Mouse (Mus musculus) ovary, adult 18-20 months (tissue): ENCODE results near the gene Pus1.
A peak's percentile ranks its signal among the peaks of the same experiment; 100 is the strongest.

Experiments
- DNase-seq: peaks from one replicate; pipeline ENCODE4 v3.0.0; 2022; ENCODE audit warnings: low spot score, mixed read lengths

Pus1 gene

GRCm38 (mm10) chr5:110779998-110780760, at the start of gene Pus1:
TSS of gene Pus1 (minus strand) at chr5:110780659.
- peak; percentile 86 for DNase-seq

GRCm38 (mm10) chr5:110827576-110827975, 47.1 kb upstream of the Pus1 start:
- no peak for DNase-seq

- DNase-seq: no peak
These were observed 46.5 kb upstream of the Pus1 start for GRCm38 (mm10) chr5:110826781-110827495.

- no peak for DNase-seq
These were observed 44.0 kb upstream of the Pus1 start for GRCm38 (mm10) chr5:110824421-110824820.

GRCm38 (mm10) chr5:110809667-110810325, 29.3 kb upstream of the Pus1 start, which contains the start of gene Ulk1:
TSS of gene Ulk1 (minus strand) at chr5:110810097.
- peak; percentile 99 for DNase-seq

GRCm38 (mm10) chr5:110808821-110809666, 28.6 kb upstream of the Pus1 start:
- DNase-seq: no peak

GRCm38 (mm10) chr5:110808061-110808631, 27.7 kb upstream of the Pus1 start:
- DNase-seq: peak; percentile 74

- DNase-seq: no peak
These were observed 27.0 kb upstream of the Pus1 start for GRCm38 (mm10) chr5:110807453-110807852.

- no peak for DNase-seq
These were observed 26.2 kb upstream of the Pus1 start for GRCm38 (mm10) chr5:110806676-110807075.

- no peak for DNase-seq
These were observed 25.7 kb upstream of the Pus1 start for GRCm38 (mm10) chr5:110806154-110806553.

GRCm38 (mm10) chr5:110804012-110804743, 23.7 kb upstream of the Pus1 start:
- no peak for DNase-seq

- DNase-seq: no peak
These were observed 22.4 kb upstream of the Pus1 start for GRCm38 (mm10) chr5:110802809-110803208.

- no peak for DNase-seq
These were observed 21.7 kb upstream of the Pus1 start for GRCm38 (mm10) chr5:110802186-110802585.

- no peak for DNase-seq
These were observed 20.7 kb upstream of the Pus1 start for GRCm38 (mm10) chr5:110801036-110801624.

GRCm38 (mm10) chr5:110797696-110798095, 17.2 kb upstream of the Pus1 start:
- DNase-seq: peak; percentile 64

- no peak for DNase-seq
These were observed 13.9 kb upstream of the Pus1 start for GRCm38 (mm10) chr5:110794363-110794762.

- DNase-seq: no peak
These were observed 8.2 kb upstream of the Pus1 start for GRCm38 (mm10) chr5:110788684-110789083.

- DNase-seq: no peak
These were observed 5.8 kb upstream of the Pus1 start for GRCm38 (mm10) chr5:110786081-110786835.

GRCm38 (mm10) chr5:110783150-110783549, 2.7 kb upstream of the Pus1 start:
- DNase-seq: no peak
